Mouse (Mus musculus) lung, adult 2 months (tissue): ENCODE results near the gene Tmppe.
"Not testable (repeated sequence)": the region's sequence is repeated elsewhere in the genome, so short reads cannot be mapped to it uniquely, and the experiment has no call there.

Experiments used
- CTCF ChIP-seq: fragments of 200-500 bp; IDR thresholded peaks from 2 replicates; pipeline ENCODE4 v1.5.1; 2011; ENCODE audit warnings: mild to moderate bottlenecking, low read length, control low read depth; ENCODE audit not compliant: insufficient read depth
- POLR2A ChIP-seq: fragments of 200-500 bp; IDR thresholded peaks from 2 replicates; pipeline ENCODE4 v1.6.1; 2011; ENCODE audit warnings: low read depth, mild to moderate bottlenecking, control low read depth, low read length, borderline replicate concordance; ENCODE audit errors: extremely low read depth

GRCm38 (mm10) chr9:114369389-114369788, 31.5 kb upstream of the Tmppe start:
- TF ChIP-seq CTCF, POLR2A: not testable (repeated sequence)
